Mouse (Mus musculus): ENCODE measurements around the gene Spata32. TPM values are rescaled to one million over a fixed set of nuclear protein-coding genes. Genes with fewer than 3 reads are reported as not detected.

Spata32 gene
- total and polyA plus RNA-seq, 2 experiments from 2014 or later, result 0.57 to 0.64 TPM

DNA sequence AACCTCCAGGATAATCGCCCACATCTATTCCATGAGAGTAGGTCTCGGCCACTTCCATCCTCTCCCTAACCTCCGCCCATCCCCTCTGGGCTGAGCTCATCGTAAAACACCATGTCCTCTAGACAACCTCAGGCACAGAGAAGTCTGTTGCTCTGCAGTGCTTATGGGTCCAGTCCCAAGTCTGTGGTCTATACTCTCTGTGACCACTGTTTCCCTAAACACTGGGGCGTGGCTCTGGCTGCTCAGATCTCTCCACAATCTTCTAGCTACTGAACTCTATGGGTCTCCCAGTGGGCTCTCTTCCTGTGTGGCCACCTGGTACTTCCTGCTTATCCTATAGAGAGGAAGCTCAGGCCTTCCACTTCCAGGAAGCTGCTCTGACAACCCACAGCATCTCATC lies 35.4 kb upstream of the Spata32 start:
- DNase-seq (no peak), ATAC-seq (no peak)
- Histone ChIP-seq H3K4me3 (ENCODE audit: low read depth, low read length) (no peak overlapping the region), H3K27ac (ENCODE audit: low read depth, low read length) (no peak overlapping the region), H3K9me3 (ENCODE audit: low read length) (no peaks in the 10 kb centered on the region), H3K36me3 (ENCODE audit: insufficient read depth) (no peaks in the 10 kb centered on the region), H3K4me2 (ENCODE audit: low read depth) (no peak overlapping the region), H3K9ac (no peak overlapping the region), H3K27me3 (ENCODE audit: insufficient read depth, low read length) (no peaks in the 10 kb centered on the region), H3K4me1 (ENCODE audit: insufficient read depth) (0 out of 2 replicates have a peak, but pooled peaks cover 3% of the 10 kb centered on the region)
- WGBS, result 90% methylated on average over 5 of the region's 5 CpGs
- no peak for TF ChIP-seq CTCF (IDR thresholded peaks at IDR 0.05; ENCODE audit: low read depth)

DNA sequence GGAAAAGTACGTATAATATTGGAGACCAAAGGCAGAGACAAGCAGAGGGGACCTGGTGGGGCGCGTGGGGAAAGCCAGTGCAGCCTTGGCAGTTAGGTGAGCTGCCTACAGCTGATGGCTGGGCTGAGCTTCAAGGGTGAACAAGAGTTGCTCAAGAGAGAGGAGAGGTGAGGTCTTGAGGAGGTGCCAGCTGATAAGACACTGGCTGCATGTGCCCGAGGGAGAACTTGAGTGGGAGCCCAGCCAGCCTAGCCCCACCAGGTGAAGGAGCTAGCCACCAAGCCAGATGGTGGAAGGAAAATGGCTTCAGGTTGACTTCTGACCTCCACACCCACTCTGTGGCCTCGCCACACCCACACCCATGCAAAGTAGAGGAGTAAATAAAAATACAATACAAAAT lies 34.1 kb upstream of the Spata32 start:
- no peaks in the 10 kb centered on the region for H3K36me3 ChIP-seq (ENCODE audit: insufficient read depth)
- ATAC-seq (no peak), DNase-seq (no peak)
- H3K9ac ChIP-seq, result no peak overlapping the region
- no peak for TF ChIP-seq CTCF (IDR thresholded peaks at IDR 0.05; ENCODE audit: low read depth)
- H3K4me2 ChIP-seq (ENCODE audit: low read depth), result no peak overlapping the region
- H3K27ac ChIP-seq (ENCODE audit: low read depth, low read length), result no peak overlapping the region
- H3K4me3 ChIP-seq (ENCODE audit: low read depth, low read length), result no peak overlapping the region
- no peaks in the 10 kb centered on the region for H3K27me3 ChIP-seq (ENCODE audit: insufficient read depth, low read length)
- H3K4me1 ChIP-seq (ENCODE audit: insufficient read depth), result peaks cover 3% of the 10 kb centered on the region; the same call in 1 of the 2 replicates
- 86% methylated on average over 5 of the region's 5 CpGs for WGBS
- no peaks in the 10 kb centered on the region for H3K9me3 ChIP-seq (ENCODE audit: low read length)

DNA sequence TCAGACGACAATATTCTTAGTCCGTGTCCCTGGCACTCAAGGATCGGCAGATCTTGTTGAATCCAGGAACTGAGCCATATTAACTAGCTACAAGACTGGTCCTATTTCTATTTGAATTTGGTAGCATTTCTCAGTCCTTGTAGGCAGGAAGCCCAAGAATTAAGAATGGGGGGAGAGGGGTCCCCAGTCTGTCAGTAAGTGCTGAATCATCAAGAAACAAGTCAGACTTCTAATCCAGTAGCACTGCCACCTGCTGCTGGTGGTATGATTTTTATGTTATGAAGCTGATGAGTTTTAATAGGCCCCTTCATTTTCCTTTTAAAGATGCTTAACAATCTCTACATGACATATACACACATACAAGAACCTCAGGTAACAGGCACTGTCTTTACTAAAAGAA lies 32.1 kb upstream of the Spata32 start:
- Histone ChIP-seq H3K9ac (no peak overlapping the region), H3K9me3 (ENCODE audit: low read length) (no peaks in the 10 kb centered on the region), H3K4me1 (ENCODE audit: insufficient read depth) (no peaks in the 10 kb centered on the region; the same call in 1 of the 2 replicates), H3K4me2 (ENCODE audit: low read depth) (no peak overlapping the region), H3K36me3 (ENCODE audit: insufficient read depth) (no peaks in the 10 kb centered on the region), H3K27me3 (ENCODE audit: insufficient read depth, low read length) (no peaks in the 10 kb centered on the region), H3K4me3 (ENCODE audit: low read depth, low read length) (no peak overlapping the region), H3K27ac (ENCODE audit: low read depth, low read length) (no peak overlapping the region)
- no peak for DNase-seq
- no peak for ATAC-seq
- WGBS, result 85% methylated on average over 3 of the region's 3 CpGs
- no peak for TF ChIP-seq CTCF (IDR thresholded peaks at IDR 0.05; ENCODE audit: low read depth)

DNA sequence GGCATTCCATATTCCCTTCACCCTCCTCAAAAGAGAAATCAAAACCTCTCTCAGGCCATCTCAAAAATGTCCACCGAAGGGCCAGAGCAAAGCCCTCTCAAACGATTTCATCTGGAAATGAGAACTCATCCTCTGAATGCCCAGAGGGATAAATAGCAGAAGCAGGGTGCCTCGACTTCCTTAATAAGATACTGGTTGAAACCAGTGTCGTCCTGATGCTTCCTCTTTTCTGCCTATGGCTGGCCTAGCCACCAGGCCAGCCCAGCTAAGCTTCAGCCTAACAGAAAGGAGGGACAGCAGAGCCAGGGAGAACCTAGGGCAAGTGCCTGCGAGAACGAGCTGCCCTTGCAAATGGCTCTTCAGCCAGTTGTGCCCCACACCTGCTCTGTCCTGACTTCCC lies 31.3 kb upstream of the Spata32 start:
- Histone ChIP-seq H3K9me3 (ENCODE audit: low read length) (no peaks in the 10 kb centered on the region), H3K9ac (no peak overlapping the region), H3K4me3 (ENCODE audit: low read depth, low read length) (no peak overlapping the region), H3K36me3 (ENCODE audit: insufficient read depth) (no peaks in the 10 kb centered on the region), H3K27me3 (ENCODE audit: insufficient read depth, low read length) (no peaks in the 10 kb centered on the region), H3K4me2 (ENCODE audit: low read depth) (no peak overlapping the region), H3K4me1 (ENCODE audit: insufficient read depth) (no peaks in the 10 kb centered on the region; the same call in 1 of the 2 replicates), H3K27ac (ENCODE audit: low read depth, low read length) (no peak overlapping the region)
- no peak for TF ChIP-seq CTCF (IDR thresholded peaks at IDR 0.05; ENCODE audit: low read depth)
- no peak for DNase-seq
- 71% methylated on average over 6 of the region's 6 CpGs for WGBS
- no peak for ATAC-seq

DNA sequence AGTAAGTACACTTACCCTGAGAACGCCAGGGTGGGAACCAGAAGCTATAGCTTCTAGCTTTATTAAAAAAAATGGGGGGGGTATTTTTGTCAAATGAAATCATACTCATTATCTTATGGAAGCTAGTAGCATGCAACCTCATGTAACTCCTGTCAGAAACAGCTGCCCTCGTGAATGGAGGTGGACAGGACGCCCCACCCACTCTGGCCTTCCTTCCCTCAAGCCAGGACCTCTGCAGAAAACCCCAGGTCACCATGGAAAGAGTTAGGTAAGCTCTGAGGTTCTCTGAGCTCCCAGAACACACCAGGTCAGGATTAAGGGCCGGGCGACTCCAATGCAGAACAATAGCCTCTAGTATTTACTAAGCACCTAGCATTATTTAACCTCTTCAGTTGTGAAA lies 30.6 kb upstream of the Spata32 start:
- Histone ChIP-seq H3K4me1 (ENCODE audit: insufficient read depth) (no peaks in the 10 kb centered on the region; the same call in 1 of the 2 replicates), H3K27me3 (ENCODE audit: insufficient read depth, low read length) (no peaks in the 10 kb centered on the region), H3K36me3 (ENCODE audit: insufficient read depth) (no peaks in the 10 kb centered on the region), H3K27ac (ENCODE audit: low read depth, low read length) (no peak overlapping the region), H3K9me3 (ENCODE audit: low read length) (no peaks in the 10 kb centered on the region), H3K4me3 (ENCODE audit: low read depth, low read length) (no peak overlapping the region), H3K9ac (no peak overlapping the region), H3K4me2 (ENCODE audit: low read depth) (no peak overlapping the region)
- TF ChIP-seq CTCF (IDR thresholded peaks at IDR 0.05; ENCODE audit: low read depth), result no peak
- WGBS, result 69% methylated on average over 5 of the region's 5 CpGs
- ATAC-seq, result no peak
- no peak for DNase-seq

DNA sequence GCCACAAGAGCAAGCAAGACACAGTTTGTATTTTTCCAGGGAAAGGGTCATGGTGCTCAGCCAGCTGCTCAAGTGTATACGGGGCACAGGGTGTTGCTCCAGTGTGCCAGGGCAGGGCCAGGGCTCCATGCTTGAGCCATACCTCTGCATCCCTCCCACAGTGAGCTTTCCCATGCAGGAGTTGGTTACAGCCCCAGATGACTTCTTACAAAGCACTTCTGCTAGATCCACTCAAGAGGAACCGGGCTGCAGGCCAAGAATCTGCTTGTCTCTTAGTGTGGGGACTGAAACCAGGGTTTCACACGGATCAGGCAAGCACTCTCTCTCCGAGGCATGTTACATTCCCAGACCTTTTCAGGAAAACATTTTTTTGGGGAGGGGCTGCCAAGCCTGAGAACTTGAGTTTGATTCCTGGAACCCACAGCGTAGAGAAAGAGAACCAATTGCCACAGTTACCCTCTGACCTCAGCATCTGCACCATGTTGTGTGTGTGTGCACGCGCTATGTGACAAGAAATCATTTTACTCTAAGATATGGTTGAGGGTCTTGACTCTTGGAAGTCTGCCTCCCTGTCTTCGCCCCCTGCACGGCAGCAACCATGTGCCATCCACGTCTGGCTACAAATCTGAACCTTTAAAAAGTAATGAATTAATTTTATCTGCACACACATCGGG lies 29.4 kb upstream of the Spata32 start:
- no peaks in the 10 kb centered on the region for H3K36me3 ChIP-seq (ENCODE audit: insufficient read depth)
- no peak overlapping the region; the same call in 1 of the 2 replicates for H3K27ac ChIP-seq (ENCODE audit: low read depth, low read length)
- H3K27me3 ChIP-seq (ENCODE audit: insufficient read depth, low read length), result no peaks in the 10 kb centered on the region
- H3K4me3 ChIP-seq (ENCODE audit: low read depth, low read length), result no peak overlapping the region
- WGBS, result 43% methylated on average over 11 of the region's 11 CpGs
- H3K4me1 ChIP-seq (ENCODE audit: insufficient read depth), result no peaks in the 10 kb centered on the region; the same call in 1 of the 2 replicates
- TF ChIP-seq CTCF (IDR thresholded peaks at IDR 0.05; ENCODE audit: low read depth), result no peak
- H3K9ac ChIP-seq, result no peak overlapping the region
- DNase-seq (peak; percentile 82), ATAC-seq (peak; percentile 63; the same call in 1 of the 2 replicates)
- H3K4me2 ChIP-seq (ENCODE audit: low read depth), result no peak overlapping the region
- H3K9me3 ChIP-seq (ENCODE audit: low read length), result no peaks in the 10 kb centered on the region

DNA sequence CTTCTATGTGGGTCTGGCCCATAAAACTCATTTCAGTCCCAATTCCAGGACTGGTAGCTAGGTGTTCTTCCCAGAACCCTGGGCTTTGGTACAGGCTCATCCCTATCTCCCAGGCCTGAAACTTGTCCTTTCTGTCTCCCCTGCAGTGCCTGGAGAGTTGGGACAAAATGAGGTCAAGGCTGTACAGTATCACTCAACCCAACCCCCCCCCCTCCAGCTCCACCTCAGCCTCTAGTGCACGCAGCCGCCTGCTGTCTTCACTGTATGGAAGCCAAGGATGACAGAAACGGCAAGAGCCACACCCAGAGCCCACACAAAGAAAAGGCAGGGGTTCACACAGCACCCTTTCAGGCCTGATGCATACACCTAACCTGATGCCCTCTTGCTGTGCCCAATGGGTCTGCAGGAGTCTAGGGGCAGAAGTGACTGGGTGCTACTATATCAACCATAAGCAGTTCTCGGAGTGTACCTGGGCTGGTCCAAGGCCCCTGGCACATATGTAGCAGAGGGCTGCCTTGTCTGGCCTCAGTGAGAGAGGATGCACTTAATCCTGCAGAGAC lies 28.6 kb upstream of the Spata32 start:
- Histone ChIP-seq H3K4me3 (ENCODE audit: low read depth, low read length) (no peak overlapping the region), H3K4me1 (ENCODE audit: insufficient read depth) (no peaks in the 10 kb centered on the region; the same call in 1 of the 2 replicates), H3K27me3 (ENCODE audit: insufficient read depth, low read length) (no peaks in the 10 kb centered on the region), H3K9me3 (ENCODE audit: low read length) (no peaks in the 10 kb centered on the region), H3K36me3 (ENCODE audit: insufficient read depth) (no peaks in the 10 kb centered on the region), H3K4me2 (ENCODE audit: low read depth) (no peak overlapping the region), H3K27ac (ENCODE audit: low read depth, low read length) (no peak overlapping the region), H3K9ac (no peak overlapping the region)
- ATAC-seq, result no peak
- no peak for DNase-seq
- WGBS, result 52% methylated on average over 4 of the region's 4 CpGs
- TF ChIP-seq CTCF (IDR thresholded peaks at IDR 0.05; ENCODE audit: low read depth), result no peak
